In genomic region chr15:80502741-80503140, GRCm38 (mm10) we compare ENCODE assay signal across 21 mouse cellular contexts.
DNase-seq lines count a peak whose midpoint lies in the region; ATAC-seq lines count a peak whose summit lies in the region.
"Had no signal": no experiment of that assay in that cellular context is flagged by ENCODE, and none has a peak within 500 bp of the region (broad histone marks: within the 10 kb centered on the region; RNA-seq: fewer than 3 reads in every experiment).

No protein-coding gene starts in this region.

- peaks cover 13% of the 10 kb centered on the region; the same call in 1 of the 2 replicates for H3K27me3 ChIP-seq in heart, embryonic 12.5 days (replicated peaks)
- no peaks in the 10 kb centered on the region for H3K27me3 ChIP-seq in intestine, embryonic 16.5 days (replicated peaks; ENCODE audit: control insufficient read depth, insufficient read depth, low read length)
- H3K27me3 ChIP-seq: embryonic facial prominence, embryonic 12.5 days; forebrain, embryonic 13.5 days; forebrain, embryonic 15.5 days had no signal

- no peak overlapping the region for H3K4me3 ChIP-seq in heart, embryonic 12.5 days
- H3K4me3 ChIP-seq in intestine, embryonic 16.5 days (ENCODE audit: low read length), result no peak overlapping the region
- H3K4me3 ChIP-seq: embryonic facial prominence, embryonic 10.5 days; embryonic facial prominence, embryonic 12.5 days; forebrain, embryonic 13.5 days; forebrain, embryonic 15.5 days had no signal

- H3K4me2 ChIP-seq in heart, embryonic 12.5 days, result no peak overlapping the region
- no peak overlapping the region for H3K4me2 ChIP-seq in intestine, embryonic 16.5 days (ENCODE audit: low read depth, low read length)
- H3K4me2 ChIP-seq: embryonic facial prominence, embryonic 12.5 days; forebrain, embryonic 13.5 days; forebrain, embryonic 15.5 days had no signal

- no peaks in the 10 kb centered on the region for H3K4me1 ChIP-seq in heart, embryonic 12.5 days (replicated peaks)
- no peaks in the 10 kb centered on the region for H3K4me1 ChIP-seq in intestine, embryonic 16.5 days (ENCODE audit: control insufficient read depth, insufficient read depth, low read length)

- WGBS in heart, embryonic 12.5 days, result 73% methylated on average over 2 of the region's 2 CpGs
- whole genome bisulfite sequencing in intestine, embryonic 16.5 days, result 86% methylated on average over 2 of the region's 2 CpGs

- no peak overlapping the region for H3K27ac ChIP-seq in heart, embryonic 12.5 days (ENCODE audit: poor library complexity, severe bottlenecking)
- no peak overlapping the region for H3K27ac ChIP-seq in intestine, embryonic 16.5 days (ENCODE audit: low read length)
- H3K27ac ChIP-seq: embryonic facial prominence, embryonic 10.5 days; embryonic facial prominence, embryonic 12.5 days; forebrain, embryonic 13.5 days; forebrain, embryonic 15.5 days had no signal

- peak; percentile 16 for DNase-seq in heart, adult 11 months
- DNase-seq in frontal cortex, postnatal 14 days (ENCODE audit: low spot score in 2 of 2), result no peak
- DNase-seq: adrenal gland, adult 2 months; adrenal gland, postnatal 10 days; adrenal gland, postnatal 25 days; B cell, adult 2 months; cerebellum, adult 11 months; cerebellum, adult 18-20 months; cerebellum, adult 8-10 months; cerebellum, adult 9-11 months; cerebellum, postnatal 14 days; cerebellum, postnatal 36 days; forebrain, postnatal 0 days had no signal

- no peak for ATAC-seq in heart, embryonic 12.5 days (ENCODE audit: insufficient number of reproducible peaks, low FRiP score)
- ATAC-seq in CD4-positive, CD25-positive, alpha-beta regulatory T cell, adult 4 months, result peak; percentile 60
- ATAC-seq in inflammation-experienced regulatory T-cells, adult 6 months, result peak; percentile 52
- no peak for ATAC-seq in intestine, embryonic 16.5 days
- ATAC-seq: forebrain, embryonic 13.5 days; forebrain, embryonic 15.5 days; forebrain, postnatal 0 days had no signal

- H3K9ac ChIP-seq in heart, embryonic 12.5 days, result no peak overlapping the region
- no peak overlapping the region for H3K9ac ChIP-seq in intestine, embryonic 16.5 days (ENCODE audit: low read depth, low read length)
- H3K9ac ChIP-seq: embryonic facial prominence, embryonic 12.5 days; forebrain, embryonic 13.5 days; forebrain, embryonic 15.5 days; forebrain, postnatal 0 days had no signal

- no peaks in the 10 kb centered on the region for H3K36me3 ChIP-seq in heart, embryonic 12.5 days
- H3K36me3 ChIP-seq in intestine, embryonic 16.5 days (ENCODE audit: control insufficient read depth, insufficient read depth, low read length), result no peaks in the 10 kb centered on the region
- H3K36me3 ChIP-seq: embryonic facial prominence, embryonic 10.5 days; embryonic facial prominence, embryonic 12.5 days; forebrain, embryonic 15.5 days had no signal

- no peaks in the 10 kb centered on the region for H3K9me3 ChIP-seq in heart, embryonic 12.5 days (replicated peaks)
- no peaks in the 10 kb centered on the region for H3K9me3 ChIP-seq in intestine, embryonic 16.5 days (ENCODE audit: control insufficient read depth, low read length)
- H3K9me3 ChIP-seq: embryonic facial prominence, embryonic 10.5 days; embryonic facial prominence, embryonic 12.5 days; forebrain, embryonic 13.5 days; forebrain, embryonic 15.5 days had no signal

Comparison
In these comparisons a context has a peak if more than half of its experiments do, and no peak if none do; other contexts are left out.
1. ATAC-seq: peak in CD4-positive, CD25-positive, alpha-beta regulatory T cell, adult 4 months (single experiment) and inflammation-experienced regulatory T-cells, adult 6 months (single experiment); none in heart, embryonic 12.5 days (single experiment) and intestine, embryonic 16.5 days (single experiment).